Comparison of ENCODE assay signal across 8 mouse cellular contexts in genomic region chr9:27109533-27110514, GRCm38 (mm10). TPM values are rescaled to one million over a fixed set of nuclear protein-coding genes. Genes with fewer than 3 reads are reported as not detected.
DNase-seq lines count a peak whose midpoint lies in the region; ATAC-seq and TF ChIP-seq lines count a peak whose summit lies in the region.

No protein-coding gene starts in this region.

- peaks cover 2% of the 10 kb centered on the region for H3K36me3 ChIP-seq in midbrain, embryonic 14.5 days (ENCODE audit: control insufficient read depth, insufficient read depth, low read length)
- peaks cover 5% of the 10 kb centered on the region; the same call in 1 of the 2 replicates for H3K36me3 ChIP-seq in midbrain, embryonic 15.5 days (replicated peaks)
- peaks cover 6% of the 10 kb centered on the region for H3K36me3 ChIP-seq in heart, embryonic 12.5 days

- H3K27ac ChIP-seq in midbrain, embryonic 14.5 days (replicated peaks; ENCODE audit: low read depth, low read length), result peak overlapping the region; percentile 15; the same call in 1 of the 2 replicates
- H3K27ac ChIP-seq in midbrain, embryonic 15.5 days, result no peak overlapping the region
- H3K27ac ChIP-seq in cortical plate, adult 2 months (ENCODE audit: insufficient read depth, low read length), result peak overlapping the region; percentile 45
- peak overlapping the region; percentile 22; the same call in 1 of the 2 replicates for H3K27ac ChIP-seq in heart, embryonic 12.5 days (ENCODE audit: poor library complexity, severe bottlenecking)

- H3K9me3 ChIP-seq in midbrain, embryonic 14.5 days (ENCODE audit: control insufficient read depth, low read length), result no peaks in the 10 kb centered on the region
- no peaks in the 10 kb centered on the region for H3K9me3 ChIP-seq in midbrain, embryonic 15.5 days
- H3K9me3 ChIP-seq in heart, embryonic 12.5 days (replicated peaks), result no peaks in the 10 kb centered on the region

- no peak overlapping the region for H3K4me3 ChIP-seq in midbrain, embryonic 14.5 days (replicated peaks; ENCODE audit: low read depth, low read length)
- no peak overlapping the region for H3K4me3 ChIP-seq in midbrain, embryonic 15.5 days
- no peak overlapping the region for H3K4me3 ChIP-seq in cortical plate, adult 2 months (ENCODE audit: insufficient read depth, low read length)
- no peak overlapping the region for H3K4me3 ChIP-seq in heart, embryonic 12.5 days

- no peak for TF ChIP-seq POLR2A in cortical plate, adult 2 months (IDR thresholded peaks at IDR 0.05; ENCODE audit: extremely low read depth, insufficient read depth, low read length)

- no peak for ATAC-seq in midbrain, embryonic 14.5 days (ENCODE audit: low FRiP score, low TSS enrichment)
- no peak for ATAC-seq in midbrain, embryonic 15.5 days (replicated peaks)
- ATAC-seq in heart, embryonic 12.5 days (ENCODE audit: insufficient number of reproducible peaks, low FRiP score), result peak; percentile 79

- 79% methylated on average over 22 of the region's 22 CpGs for WGBS in midbrain, embryonic 14.5 days
- WGBS in midbrain, embryonic 15.5 days, result 75% methylated on average over 22 of the region's 22 CpGs
- WGBS in heart, embryonic 12.5 days, result 50% methylated on average over 22 of the region's 22 CpGs

- no peak overlapping the region for H3K9ac ChIP-seq in midbrain, embryonic 14.5 days (replicated peaks; ENCODE audit: low read length)
- no peak overlapping the region for H3K9ac ChIP-seq in midbrain, embryonic 15.5 days
- H3K9ac ChIP-seq in heart, embryonic 12.5 days, result 0 out of 2 replicates have a peak overlapping the region, but pooled peaks have one; percentile 4

- H3K4me1 ChIP-seq in midbrain, embryonic 14.5 days (ENCODE audit: control insufficient read depth, insufficient read depth, low read length), result no peaks in the 10 kb centered on the region
- 0 out of 2 replicates have a peak, but pooled peaks cover 9% of the 10 kb centered on the region for H3K4me1 ChIP-seq in midbrain, embryonic 15.5 days
- H3K4me1 ChIP-seq in cortical plate, adult 2 months (ENCODE audit: control insufficient read depth, insufficient read depth, low read length), result peaks cover 18% of the 10 kb centered on the region
- H3K4me1 ChIP-seq in heart, embryonic 12.5 days (replicated peaks), result peaks cover 24% of the 10 kb centered on the region

- no peak overlapping the region for H3K4me2 ChIP-seq in midbrain, embryonic 14.5 days (ENCODE audit: low read length)
- no peak overlapping the region for H3K4me2 ChIP-seq in midbrain, embryonic 15.5 days
- peak overlapping the region; percentile 33 for H3K4me2 ChIP-seq in heart, embryonic 12.5 days

- DNase-seq in midbrain, embryonic 14.5 days, result no peak
- peak; percentile 28 to 42 for DNase-seq in layer of hippocampus, postnatal 14 days (ENCODE audit: low spot score in 2 of 2)
- peak; percentile 43 for DNase-seq in lung, postnatal 14 days
- DNase-seq in yolk sac, embryonic 10.5 days (ENCODE audit: low spot score), result peak; percentile 11
- no peak for DNase-seq in urinary bladder, postnatal 25 days (ENCODE audit: low spot score)

- H3K27me3 ChIP-seq in midbrain, embryonic 14.5 days (ENCODE audit: control insufficient read depth, insufficient read depth, low read length), result no peaks in the 10 kb centered on the region
- H3K27me3 ChIP-seq in midbrain, embryonic 15.5 days (replicated peaks), result no peaks in the 10 kb centered on the region
- H3K27me3 ChIP-seq in heart, embryonic 12.5 days (replicated peaks), result no peaks in the 10 kb centered on the region

- no peak for TF ChIP-seq CTCF in cortical plate, adult 2 months (IDR thresholded peaks at IDR 0.05; ENCODE audit: extremely low read depth, insufficient read depth, low read length)

RNA-seq across cellular contexts. Expression of gene Jam3, which starts 45.4 kb away (rescaled TPM):
- 46.9 and 62.4 TPM in 2 replicates for polyA plus RNA-seq in midbrain, embryonic 14.5 days (2014; fragmentation: Nextera tagmentation; extraction: Ambion mirVana)
- polyA plus RNA-seq in midbrain, embryonic 15.5 days (2015; fragmentation: Nextera tagmentation; extraction: Ambion mirVana), result 52.2 and 53.5 TPM in 2 replicates
- 58.8 and 59.0 TPM in 2 replicates for polyA plus RNA-seq in cortical plate, adult 2 months (2012; rRNA removed)
- polyA plus RNA-seq in heart, embryonic 12.5 days (2016; fragmentation: Nextera tagmentation; extraction: Ambion mirVana), result 47.4 and 50.0 TPM in 2 replicates
- 10 to 100 TPM; 30.1 to 31.3 TPM for total RNA-seq in layer of hippocampus, postnatal 14 days (2021)

Comparison
In these comparisons a context has a peak if more than half of its experiments do, and no peak if none do; other contexts are left out.
1. DNase-seq: peak in layer of hippocampus, postnatal 14 days (2 of 2), lung, postnatal 14 days (single experiment) and yolk sac, embryonic 10.5 days (single experiment); none in midbrain, embryonic 14.5 days (single experiment) and urinary bladder, postnatal 25 days (single experiment).